Comparison of ENCODE assay signal across 8 mouse cellular contexts in genomic region chr2:146044926-146045890, GRCm38 (mm10).
A peak's percentile ranks its signal among the peaks of the same experiment; 100 is the strongest.
DNase-seq lines count a peak whose midpoint lies in the region; ATAC-seq and TF ChIP-seq lines count a peak whose summit lies in the region.

No protein-coding gene starts in this region.

- H3K9me3 ChIP-seq in limb, embryonic 12.5 days: no peaks in the 10 kb centered on the region
- H3K9me3 ChIP-seq in limb, embryonic 10.5 days (replicated peaks): no peaks in the 10 kb centered on the region
- no peaks in the 10 kb centered on the region for H3K9me3 ChIP-seq in hindbrain, postnatal 0 days (ENCODE audit: low read length)

- H3K9ac ChIP-seq in limb, embryonic 12.5 days (replicated peaks): no peak overlapping the region
- H3K9ac ChIP-seq in hindbrain, postnatal 0 days (replicated peaks; ENCODE audit: low read length): no peak overlapping the region

- no peak for ATAC-seq in limb, embryonic 12.5 days (ENCODE audit: insufficient number of reproducible peaks, insufficient read depth, low FRiP score, low TSS enrichment, low read depth)
- ATAC-seq in hindbrain, postnatal 0 days: peak; percentile 91
- peak; percentile 63 for ATAC-seq in megakaryocyte progenitor cell, adult 5-6 weeks (replicated peaks; ENCODE audit: poor library complexity)
- ATAC-seq in erythroblast, adult 5-6 weeks (replicated peaks; ENCODE audit: low FRiP score, poor library complexity, severe bottlenecking): no peak

- no peak overlapping the region for H3K4me3 ChIP-seq in limb, embryonic 12.5 days (replicated peaks)
- no peak overlapping the region for H3K4me3 ChIP-seq in limb, embryonic 10.5 days
- H3K4me3 ChIP-seq in hindbrain, postnatal 0 days (ENCODE audit: low read length): no peak overlapping the region

- WGBS in limb, embryonic 12.5 days: 32% methylated on average over 24 of the region's 24 CpGs
- 44% methylated on average over 24 of the region's 24 CpGs for WGBS in limb, embryonic 10.5 days
- WGBS in hindbrain, postnatal 0 days: 25% methylated on average over 24 of the region's 24 CpGs

- no peak for TF ChIP-seq CTCF in hindbrain, postnatal 0 days (IDR thresholded peaks at IDR 0.05; ENCODE audit: low read depth)

- H3K27me3 ChIP-seq in limb, embryonic 12.5 days: peaks cover 7% of the 10 kb centered on the region; the same call in 1 of the 2 replicates
- no peaks in the 10 kb centered on the region for H3K27me3 ChIP-seq in limb, embryonic 10.5 days (ENCODE audit: low read depth, poor library complexity, severe bottlenecking)
- H3K27me3 ChIP-seq in hindbrain, postnatal 0 days (ENCODE audit: insufficient read depth, low read length): no peaks in the 10 kb centered on the region

- H3K36me3 ChIP-seq in limb, embryonic 12.5 days: no peaks in the 10 kb centered on the region
- no peaks in the 10 kb centered on the region for H3K36me3 ChIP-seq in limb, embryonic 10.5 days
- H3K36me3 ChIP-seq in hindbrain, postnatal 0 days (ENCODE audit: insufficient read depth, low read length): no peaks in the 10 kb centered on the region

- H3K4me2 ChIP-seq in limb, embryonic 12.5 days: peak overlapping the region; percentile 1; the same call in 1 of the 2 replicates
- peak overlapping the region; percentile 48 for H3K4me2 ChIP-seq in hindbrain, postnatal 0 days (ENCODE audit: low read depth, low read length)

- no peak for DNase-seq in limb, embryonic 10.5 days (ENCODE audit: low spot score)
- DNase-seq in cerebellum, postnatal 4 days (ENCODE audit: low spot score in 2 of 2): peak; percentile 77 to 95
- peak; percentile 87 for DNase-seq in hindbrain, postnatal 0 days (ENCODE audit: low spot score)
- no peak for DNase-seq in thymus, postnatal 36 days
- DNase-seq in embryo, embryonic 9.5 days (ENCODE audit: extremely low spot score): no peak

- H3K27ac ChIP-seq in limb, embryonic 12.5 days: no peak overlapping the region
- H3K27ac ChIP-seq in limb, embryonic 10.5 days: no peak overlapping the region
- no peak overlapping the region for H3K27ac ChIP-seq in hindbrain, postnatal 0 days

- H3K4me1 ChIP-seq in limb, embryonic 12.5 days (replicated peaks): peaks cover 11% of the 10 kb centered on the region; the same call in 1 of the 2 replicates
- peaks cover 13% of the 10 kb centered on the region for H3K4me1 ChIP-seq in limb, embryonic 10.5 days
- peaks cover 6% of the 10 kb centered on the region; the same call in 1 of the 2 replicates for H3K4me1 ChIP-seq in hindbrain, postnatal 0 days (ENCODE audit: insufficient read depth, low read length)

Comparison
In these comparisons a context has a peak if more than half of its experiments do, and no peak if none do; other contexts are left out.
1. ATAC-seq: peak in hindbrain, postnatal 0 days (single experiment) and megakaryocyte progenitor cell, adult 5-6 weeks (single experiment); none in limb, embryonic 12.5 days (single experiment) and erythroblast, adult 5-6 weeks (single experiment).
2. DNase-seq: peak in cerebellum, postnatal 4 days (2 of 2) and hindbrain, postnatal 0 days (single experiment); none in limb, embryonic 10.5 days (single experiment), thymus, postnatal 36 days (0 of 2) and embryo, embryonic 9.5 days (single experiment).